Mouse (Mus musculus) neural tube, embryonic 12.5 days (tissue): ENCODE results near the gene Emg1. TPM values are rescaled to one million over a fixed set of nuclear protein-coding genes. Genes with fewer than 3 reads are reported as not detected.

Experiments
- ATAC-seq: fragments of 200-750 bp; cut with Nextera tagmentation; 2 replicates; pipeline ENCODE4 v1.8.0; 2017; ENCODE audit warnings: low read depth, mild to moderate bottlenecking, moderate TSS enrichment, moderate library complexity; ENCODE audit not compliant: low FRiP score
- H3K27ac ChIP-seq: fragments of 300-500 bp; sonication (generic); 2 replicates; pipeline ENCODE4 v1.5.1; 2016
- H3K27me3 ChIP-seq: fragments of 300-500 bp; sonication (generic); replicated peaks from 2 replicates; pipeline ENCODE4 v1.6.1; 2016; ENCODE audit warnings: mild to moderate bottlenecking
- H3K36me3 ChIP-seq: fragments of 300-500 bp; sonication (generic); 2 replicates; pipeline ENCODE4 v1.6.1; 2016; ENCODE audit warnings: mild to moderate bottlenecking
- H3K4me1 ChIP-seq: fragments of 300-500 bp; sonication (generic); 2 replicates; pipeline ENCODE4 v1.6.1; 2016
- H3K4me2 ChIP-seq: fragments of 300-500 bp; sonication (generic); replicated peaks from 2 replicates; pipeline ENCODE4 v1.6.1; 2016; ENCODE audit warnings: mild to moderate bottlenecking
- H3K4me3 ChIP-seq: fragments of 300-500 bp; sonication (generic); 2 replicates; pipeline ENCODE4 v1.5.1; 2016
- H3K9ac ChIP-seq: fragments of 300-500 bp; sonication (generic); 2 replicates; pipeline ENCODE4 v1.6.1; 2016; ENCODE audit warnings: mild to moderate bottlenecking
- H3K9me3 ChIP-seq: fragments of 300-500 bp; sonication (generic); 2 replicates; pipeline ENCODE4 v1.6.1; 2016; ENCODE audit warnings: mild to moderate bottlenecking
- whole genome bisulfite sequencing: fragments of 180-500 bp; shearing (Covaris S2); methylation state at CpG from one replicate; pipeline ENCODE4 v1.1.7; 2016; 5-methylcytosine and 5-hydroxymethylcytosine counted together
- microRNA counts: library from miRNA; unstranded; fragments of <30 nt; microRNA quantifications from one replicate; lab custom pipeline; 2017
- microRNA-seq: library from miRNA; unstranded; fragments of <30 nt; microRNA quantifications from one replicate; pipeline ENCODE4, GENCODE M21; 2017
- polyA plus RNA-seq: library from polyadenylated mRNA; unstranded; fragments of >200 nt; fragmentation: Nextera tagmentation; extraction: Ambion mirVana; gene quantifications from 2 replicates; pipeline ENCODE4 v1.2.1, GENCODE M21; 2016

The Emg1 gene
- polyA plus RNA-seq, 1 experiment from 2014 or later, result 161 TPM

DNA sequence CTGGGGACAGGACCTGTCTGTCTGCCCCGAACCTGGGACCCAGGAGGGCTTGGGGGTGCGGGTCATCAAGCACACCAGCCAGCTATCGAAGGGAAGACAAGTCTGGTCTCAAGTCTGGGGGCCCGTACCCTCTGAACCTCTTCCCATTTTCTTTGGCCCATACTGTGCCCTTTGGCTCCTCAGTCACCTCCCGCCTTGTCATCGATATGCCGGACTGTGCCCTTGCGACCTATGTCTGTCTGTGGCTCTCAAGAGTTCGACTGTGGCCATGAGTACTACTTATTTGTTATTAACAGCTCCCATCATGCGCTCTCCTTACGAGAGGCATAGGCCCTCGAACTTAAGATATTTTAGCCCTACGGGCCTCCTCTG, 48.6 kb downstream of the Emg1 start:
- H3K9me3 ChIP-seq, result no peaks in the 10 kb centered on the region
- H3K9ac ChIP-seq, result peak overlapping the region; percentile 54
- no peaks in the 10 kb centered on the region for H3K27me3 ChIP-seq
- H3K27ac ChIP-seq, result no peak overlapping the region
- H3K4me1 ChIP-seq, result peaks cover 4% of the 10 kb centered on the region; the same call in 1 of the 2 replicates
- peak overlapping the region; percentile 69 for H3K4me2 ChIP-seq
- no peaks in the 10 kb centered on the region for H3K36me3 ChIP-seq
- WGBS, result 19% methylated on average over 13 of the region's 13 CpGs
- H3K4me3 ChIP-seq, result peak overlapping the region; percentile 63
- no peak for ATAC-seq

DNA sequence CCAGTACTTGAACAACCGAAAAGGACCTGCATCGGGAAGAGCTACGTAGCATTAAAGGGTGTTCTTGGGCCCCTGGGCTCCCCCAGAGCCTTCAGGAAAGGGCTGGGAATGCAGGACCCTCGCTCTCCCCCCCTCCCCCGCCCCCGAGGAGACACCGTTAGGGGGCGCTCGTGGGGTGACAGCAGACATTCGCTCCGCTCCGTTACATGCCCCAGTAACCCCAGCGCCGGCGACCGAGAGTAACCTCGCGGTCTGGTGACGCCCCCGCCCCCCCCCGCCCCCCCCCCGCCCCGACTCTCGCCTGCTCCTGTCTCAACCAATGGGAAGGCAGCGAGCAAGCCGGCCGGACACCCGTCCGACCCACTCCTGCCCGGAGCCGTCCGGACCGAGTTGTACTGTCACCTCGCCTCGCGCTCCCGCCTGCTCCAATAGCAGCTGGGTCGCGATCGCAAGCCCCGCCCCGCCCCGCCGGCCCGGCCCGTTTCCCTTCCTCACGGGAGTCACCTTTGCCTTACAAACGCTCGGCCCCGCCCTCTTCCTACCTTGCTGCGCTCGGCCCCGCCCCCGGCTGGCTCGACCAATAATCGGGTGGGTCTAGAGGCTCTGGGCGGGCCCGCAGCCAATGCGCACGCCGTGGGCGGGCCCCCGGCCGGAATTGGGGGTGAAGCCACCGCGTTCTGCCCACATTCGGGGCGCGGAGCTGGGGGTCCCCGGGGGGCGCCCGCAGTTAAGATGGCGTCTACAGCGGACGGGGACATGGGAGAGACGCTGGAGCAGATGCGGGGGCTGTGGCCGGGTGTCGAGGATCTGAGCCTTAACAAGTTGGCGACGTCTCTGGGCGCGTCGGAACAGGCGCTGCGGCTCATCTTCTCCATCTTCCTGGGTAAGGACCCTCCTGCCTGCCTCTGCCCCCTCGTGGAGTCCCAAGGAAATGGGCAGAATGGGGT, 49.2 kb downstream of the Emg1 start, which contains the start of gene Lpcat3:
TSS of gene Lpcat3 (plus strand) at position 551 of the 947 bp plus-strand sequence.
- peak within 1 kb of the TSS; percentile 63 for H3K4me3 ChIP-seq
- H3K27me3 ChIP-seq, result no peaks in the 10 kb centered on the region
- H3K27ac ChIP-seq, result peak within 1 kb of the TSS; percentile 42
- H3K36me3 ChIP-seq, result no peaks in the 10 kb centered on the region
- ATAC-seq, result peak; percentile 99
- peaks cover 4% of the 10 kb centered on the region; the same call in 1 of the 2 replicates for H3K4me1 ChIP-seq
- no peaks in the 10 kb centered on the region for H3K9me3 ChIP-seq
- H3K4me2 ChIP-seq, result peak within 1 kb of the TSS; percentile 69
- H3K9ac ChIP-seq, result peak within 1 kb of the TSS; percentile 54
- WGBS, result under 1% methylated on average over 72 of the region's 87 CpGs

DNA sequence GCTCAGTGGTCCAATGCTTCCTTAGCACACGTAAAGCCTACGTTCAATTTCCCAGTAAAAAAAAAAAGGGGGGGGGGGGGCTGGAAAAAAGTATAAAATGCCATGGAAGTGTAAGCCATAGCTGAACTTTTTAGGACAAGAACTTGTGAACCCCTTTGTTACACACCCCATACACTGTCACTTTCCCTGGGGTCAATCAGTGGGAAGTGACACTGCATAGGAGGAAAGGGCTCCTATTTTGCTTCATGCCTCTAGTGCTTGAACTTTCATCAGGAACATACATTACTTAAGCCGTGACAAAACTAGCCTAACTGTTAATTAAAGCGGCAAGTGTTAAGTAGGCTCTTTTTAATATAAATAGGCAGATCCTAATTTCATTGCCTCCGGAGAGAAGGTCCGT, 50.0 kb downstream of the Emg1 start:
- 31% methylated on average over 6 of the region's 6 CpGs for WGBS
- Histone ChIP-seq H3K9me3 (no peaks in the 10 kb centered on the region), H3K4me3 (peak overlapping the region; percentile 63), H3K27ac (no peak overlapping the region), H3K4me1 (peaks cover 4% of the 10 kb centered on the region; the same call in 1 of the 2 replicates), H3K9ac (peak overlapping the region; percentile 54), H3K4me2 (peak overlapping the region; percentile 69), H3K36me3 (no peaks in the 10 kb centered on the region), H3K27me3 (no peaks in the 10 kb centered on the region)
- ATAC-seq, result no peak

DNA sequence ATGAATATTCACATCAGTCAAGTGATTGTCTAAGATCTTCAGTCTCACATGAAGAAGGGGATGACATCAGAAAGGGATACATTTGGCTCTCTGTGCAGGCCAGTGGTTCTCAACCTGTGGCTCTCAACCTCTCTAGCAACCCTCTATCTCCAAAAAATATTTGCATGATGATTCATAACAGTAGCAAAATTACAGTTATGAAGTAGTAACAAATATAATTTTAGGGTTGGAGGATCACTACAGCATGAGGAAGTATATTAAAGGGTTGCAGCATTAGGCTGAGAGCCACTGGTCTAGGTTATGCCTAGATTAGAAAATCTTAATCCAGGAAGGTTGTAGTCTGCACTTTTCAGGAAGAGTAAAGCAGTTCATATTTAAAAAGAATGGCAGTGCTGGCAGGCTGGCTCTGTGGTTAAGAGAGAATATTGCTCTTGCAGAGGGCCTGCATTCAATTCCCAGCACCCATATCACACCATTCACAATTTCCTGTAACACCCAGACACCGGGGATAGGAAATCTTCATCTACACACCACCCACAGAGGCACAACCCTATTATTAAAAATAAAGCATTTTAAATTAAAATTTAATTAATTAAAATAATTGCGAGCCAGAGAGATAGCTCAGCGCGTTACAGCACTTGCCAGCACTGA, 50.7 kb downstream of the Emg1 start:
- Histone ChIP-seq H3K4me1 (peaks cover 4% of the 10 kb centered on the region; the same call in 1 of the 2 replicates), H3K27ac (no peak overlapping the region), H3K4me3 (no peak overlapping the region), H3K9ac (no peak overlapping the region), H3K4me2 (no peak overlapping the region), H3K27me3 (no peaks in the 10 kb centered on the region), H3K9me3 (no peaks in the 10 kb centered on the region), H3K36me3 (no peaks in the 10 kb centered on the region)
- ATAC-seq, result no peak
- 94% methylated on average over 4 of the region's 4 CpGs for WGBS

DNA sequence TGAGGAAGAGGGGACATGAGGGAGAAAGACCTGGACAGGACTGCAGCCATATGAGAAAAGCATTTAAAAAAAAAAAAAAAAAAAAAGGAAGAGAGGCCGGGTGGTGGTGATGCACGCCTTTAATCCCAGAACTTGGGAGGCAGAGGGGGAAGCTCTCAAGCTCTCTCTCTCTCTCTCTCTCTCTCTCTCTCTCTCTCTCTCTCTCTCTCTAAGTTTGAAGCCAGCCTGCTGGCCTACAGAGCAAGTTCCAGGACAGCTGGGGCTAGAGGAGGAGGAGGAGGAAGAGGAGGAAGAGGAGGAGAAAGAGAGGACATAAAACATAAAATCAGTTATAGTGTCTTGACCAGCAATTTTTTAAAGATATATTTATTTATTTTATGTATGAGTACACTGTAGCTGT, 53.9 kb downstream of the Emg1 start:
- Histone ChIP-seq H3K4me3 (no peak overlapping the region), H3K4me1 (no peaks in the 10 kb centered on the region), H3K27me3 (no peaks in the 10 kb centered on the region), H3K9ac (no peak overlapping the region), H3K36me3 (no peaks in the 10 kb centered on the region), H3K9me3 (peaks cover 5% of the 10 kb centered on the region; the same call in 1 of the 2 replicates), H3K27ac (no peak overlapping the region), H3K4me2 (no peak overlapping the region)
- ATAC-seq, result no peak
- 46% methylated on average over 2 of the region's 2 CpGs for WGBS

DNA sequence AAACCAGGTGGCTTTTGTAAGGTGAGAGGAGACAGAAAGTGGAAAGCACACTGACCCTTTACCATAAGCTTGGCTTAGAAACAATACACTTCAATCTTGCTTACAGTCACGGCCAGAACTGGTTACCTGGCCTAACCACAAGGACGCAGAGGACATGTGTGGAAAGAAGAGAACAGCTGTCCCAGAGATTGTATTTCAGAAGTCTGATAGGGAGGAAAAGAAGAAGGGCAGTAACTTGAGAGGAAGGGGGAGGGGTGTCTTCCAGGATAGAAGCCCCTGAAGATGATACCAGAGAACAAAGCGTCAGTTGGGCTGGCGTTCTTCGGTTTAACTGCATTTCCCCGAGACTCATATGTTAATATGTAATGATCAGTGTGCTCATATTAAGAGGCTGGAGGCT, 56.1 kb downstream of the Emg1 start:
- WGBS, result 74% methylated on average over 6 of the region's 6 CpGs
- Histone ChIP-seq H3K27me3 (no peaks in the 10 kb centered on the region), H3K4me2 (no peak overlapping the region), H3K36me3 (no peaks in the 10 kb centered on the region), H3K9me3 (peaks cover 7% of the 10 kb centered on the region; the same call in 1 of the 2 replicates), H3K4me3 (no peak overlapping the region), H3K4me1 (no peaks in the 10 kb centered on the region), H3K27ac (no peak overlapping the region), H3K9ac (no peak overlapping the region)
- no peak for ATAC-seq

MicroRNA genes within 50 kb of the gene (microRNA counts, 519-probe panel; counts per million panel counts)
- microRNA mmu-miR-141 (lab: Ali Mortazavi, UCI) (342 counts per million, percentile 67 among the panel's probes with 10 or more counts), microRNA mmu-miR-200c (lab: Ali Mortazavi, UCI) (342 counts per million, percentile 67 among the panel's probes with 10 or more counts)

Small RNA genes within 50 kb of the gene (microRNA-seq; reads per million reads assigned to microRNA genes)
- 28.6 reads per million, percentile 34 among the genes with 10 or more reads in this experiment for gene Mir141
- 156 reads per million, percentile 57 among the genes with 10 or more reads in this experiment for gene Mir200c

Other genes starting within 250 kb of the Emg1 start
- gene Clstn3, start 247.4 kb downstream of the Emg1 start, polyA plus RNA-seq, result 39.7 and 41.2 TPM in 2 replicates
- gene C1rl, start 219.1 kb downstream of the Emg1 start, polyA plus RNA-seq, result 0.19 and 0.22 TPM in 2 replicates
- gene C1ra, start 199.8 kb downstream of the Emg1 start, polyA plus RNA-seq, result 0.06 and 0.28 TPM in 2 replicates
- 0.34 and 0.42 TPM in 2 replicates for gene C1s1, start 169.8 kb downstream of the Emg1 start, polyA plus RNA-seq
- gene C1rb, start 141.9 kb downstream of the Emg1 start, polyA plus RNA-seq, result not detected in 2 replicates
- 0.08 TPM in 1 of 2 replicates, not detected in the other for gene C1s2, start 76.1 kb downstream of the Emg1 start, polyA plus RNA-seq
- gene Lpcat3, start 49.2 kb downstream of the Emg1 start, polyA plus RNA-seq, result 39.0 and 44.0 TPM in 2 replicates
- 312 and 315 TPM in 2 replicates for gene Phb2, start 158 bp upstream of the Emg1 start, polyA plus RNA-seq
- 4.8 and 6.6 TPM in 2 replicates for gene Ptpn6, start 26.5 kb upstream of the Emg1 start, polyA plus RNA-seq
- gene Grcc10, start 29.2 kb upstream of the Emg1 start, polyA plus RNA-seq, result 527 and 552 TPM in 2 replicates
- not detected in 2 replicates for gene Gm45234, start 43.8 kb upstream of the Emg1 start, polyA plus RNA-seq
- gene Atn1, start 44.3 kb upstream of the Emg1 start, polyA plus RNA-seq, result 16.8 and 17.4 TPM in 2 replicates
- 25.2 and 27.8 TPM in 2 replicates for gene Eno2, start 57.5 kb upstream of the Emg1 start, polyA plus RNA-seq
- 0.68 and 0.85 TPM in 2 replicates for gene Lrrc23, start 67.5 kb upstream of the Emg1 start, polyA plus RNA-seq
- 8.2 and 8.5 TPM in 2 replicates for gene Spsb2, start 96.5 kb upstream of the Emg1 start, polyA plus RNA-seq
- gene Tpi1, start 102.1 kb upstream of the Emg1 start, polyA plus RNA-seq, result 461 and 485 TPM in 2 replicates
- 203 TPM in 2 replicates for gene Usp5, start 117.3 kb upstream of the Emg1 start, polyA plus RNA-seq
- 115 and 124 TPM in 2 replicates for gene Cdca3, start 117.4 kb upstream of the Emg1 start, polyA plus RNA-seq
- gene Gnb3, start 128.1 kb upstream of the Emg1 start, polyA plus RNA-seq, result 0.50 and 0.52 TPM in 2 replicates
- 27.2 and 28.4 TPM in 2 replicates for gene P3h3, start 145.6 kb upstream of the Emg1 start, polyA plus RNA-seq
- 14.7 and 16.3 TPM in 2 replicates for gene Gpr162, start 151.8 kb upstream of the Emg1 start, polyA plus RNA-seq
- gene Cd4, start 176.0 kb upstream of the Emg1 start, polyA plus RNA-seq, result 0.06 TPM in 1 of 2 replicates, not detected in the other
- gene Lag3, start 199.5 kb upstream of the Emg1 start, polyA plus RNA-seq, result 1.8 and 2.2 TPM in 2 replicates
- 718 and 773 TPM in 2 replicates for gene Ptms, start 207.9 kb upstream of the Emg1 start, polyA plus RNA-seq
- gene Mlf2, start 219.2 kb upstream of the Emg1 start, polyA plus RNA-seq, result 546 and 556 TPM in 2 replicates